Mouse (Mus musculus): ENCODE results near the gene 4930578C19Rik. TPM values are rescaled to one million over a fixed set of nuclear protein-coding genes. Genes with fewer than 3 reads are reported as not detected.

The 4930578C19Rik gene
- polyA plus RNA-seq (2016; fragmentation: Nextera tagmentation; extraction: Ambion mirVana): 0.21 and 0.32 TPM in 2 replicates

GRCm38 (mm10) chrX:18461198-18461601, at the start of gene 4930578C19Rik:
TSS of gene 4930578C19Rik (minus strand) at chrX:18461397.
- Histone ChIP-seq H3K27me3 (ENCODE audit: insufficient read depth, poor library complexity, severe bottlenecking) (no peaks in the 10 kb centered on the region), H3K27ac (no peak within 1 kb of the TSS), H3K4me3 (no peak within 1 kb of the TSS), H3K4me1 (replicated peaks) (no peaks in the 10 kb centered on the region), H3K36me3 (no peaks in the 10 kb centered on the region), H3K9me3 (no peaks in the 10 kb centered on the region)
- no peak for DNase-seq (ENCODE audit: low spot score)
- 84% methylated on average over 8 of the region's 8 CpGs for WGBS

DNA sequence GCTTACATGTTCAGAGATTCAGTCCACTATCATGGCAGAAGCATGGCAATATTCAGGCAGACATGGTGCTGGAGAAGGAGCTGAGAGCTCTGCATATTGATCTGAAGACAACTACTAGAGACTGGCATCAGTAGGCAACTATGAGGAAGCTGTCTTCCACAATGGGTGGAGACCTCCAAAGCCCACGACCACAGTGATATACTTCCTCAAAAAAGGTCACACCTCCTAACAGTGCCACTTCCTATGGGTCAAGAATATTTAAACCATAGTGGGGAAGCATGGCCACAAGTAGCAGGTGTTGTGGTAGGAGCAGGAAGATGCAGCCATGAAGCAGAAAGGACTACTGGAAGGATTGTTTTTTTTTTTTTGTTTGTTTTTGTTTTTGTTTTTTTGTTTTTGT, 6.5 kb upstream of the 4930578C19Rik start:
- Histone ChIP-seq H3K27me3 (ENCODE audit: insufficient read depth, poor library complexity, severe bottlenecking) (no peaks in the 10 kb centered on the region), H3K4me1 (replicated peaks) (no peaks in the 10 kb centered on the region), H3K36me3 (no peaks in the 10 kb centered on the region), H3K4me3 (no peak overlapping the region), H3K9me3 (no peaks in the 10 kb centered on the region), H3K27ac (no peak overlapping the region)
- DNase-seq (ENCODE audit: low spot score): no peak
- WGBS: 66% methylated on average over 1 of the region's 1 CpGs

DNA sequence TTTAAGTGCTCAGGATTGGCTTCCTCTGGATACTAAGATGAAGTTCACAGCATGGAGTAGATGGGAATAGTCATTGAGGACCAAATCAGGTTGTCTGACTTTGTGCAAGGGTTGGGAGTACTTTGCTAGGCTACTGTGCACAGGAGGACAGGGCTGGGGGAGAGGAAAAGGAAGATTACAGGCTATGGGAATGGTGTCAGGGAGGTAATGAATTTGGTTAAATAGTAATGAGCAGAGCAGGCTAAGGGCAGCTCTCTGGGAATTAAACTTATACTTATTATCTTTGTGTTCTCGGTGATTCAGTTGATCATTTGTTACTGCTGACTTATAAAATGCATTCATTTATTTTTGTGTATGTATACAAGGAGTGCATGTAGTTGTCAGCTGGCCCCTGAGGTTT, 1.7 kb upstream of the 4930578C19Rik start:
- WGBS: 81% methylated on average over 1 of the region's 1 CpGs

DNA sequence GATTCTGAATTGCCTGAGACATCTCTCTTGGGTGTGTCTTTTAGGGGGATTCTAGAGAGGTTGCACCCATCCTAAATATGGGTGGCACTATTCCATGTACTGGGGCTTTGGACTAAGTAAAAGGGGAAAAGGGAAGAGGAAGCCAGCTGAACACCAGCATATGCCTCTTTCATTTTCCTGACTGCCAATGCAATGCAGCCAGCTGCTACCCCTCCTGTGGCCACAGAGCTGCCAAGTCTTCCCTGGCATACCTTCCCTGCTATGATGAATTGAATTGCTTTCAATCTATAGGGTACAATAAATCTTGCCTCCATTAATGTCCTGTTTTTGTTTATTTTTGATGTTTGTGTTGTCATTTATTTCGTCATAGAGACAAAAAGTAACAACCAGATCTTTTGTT, 9.6 kb downstream of the 4930578C19Rik start:
- no peaks in the 10 kb centered on the region for H3K36me3 ChIP-seq

More for the DNA sequence above, 1.7 kb upstream of the 4930578C19Rik start:
- no peaks in the 10 kb centered on the region for H3K4me1 ChIP-seq (replicated peaks)
- H3K36me3 ChIP-seq: no peaks in the 10 kb centered on the region
- no peak for DNase-seq (ENCODE audit: low spot score)
- H3K27ac ChIP-seq: no peak overlapping the region
- H3K9me3 ChIP-seq: no peaks in the 10 kb centered on the region
- no peaks in the 10 kb centered on the region for H3K27me3 ChIP-seq (ENCODE audit: insufficient read depth, poor library complexity, severe bottlenecking)
- H3K4me3 ChIP-seq: no peak overlapping the region

GRCm38 (mm10) chrX:18442066-18442465, 19.1 kb downstream of the 4930578C19Rik start:
- Histone ChIP-seq H3K9me3 (no peaks in the 10 kb centered on the region), H3K4me3 (no peak overlapping the region), H3K36me3 (no peaks in the 10 kb centered on the region), H3K4me1 (replicated peaks) (no peaks in the 10 kb centered on the region), H3K27ac (no peak overlapping the region), H3K27me3 (ENCODE audit: insufficient read depth, poor library complexity, severe bottlenecking) (no peaks in the 10 kb centered on the region)
- WGBS: 38% methylated on average over 5 of the region's 5 CpGs
- peak; percentile 31 for DNase-seq (ENCODE audit: low spot score)

More for the DNA sequence above, 9.6 kb downstream of the 4930578C19Rik start:
- no peaks in the 10 kb centered on the region for H3K4me1 ChIP-seq (replicated peaks)
- no peak for DNase-seq (ENCODE audit: low spot score)
- WGBS: 50% methylated on average over 1 of the region's 1 CpGs
- no peak overlapping the region for H3K4me3 ChIP-seq
- no peaks in the 10 kb centered on the region for H3K9me3 ChIP-seq
- H3K27me3 ChIP-seq (ENCODE audit: insufficient read depth, poor library complexity, severe bottlenecking): no peaks in the 10 kb centered on the region
- H3K27ac ChIP-seq: no peak overlapping the region

GRCm38 (mm10) chrX:18425451-18425850, 35.7 kb downstream of the 4930578C19Rik start:
- H3K4me3 ChIP-seq: no peak overlapping the region
- H3K36me3 ChIP-seq: no peaks in the 10 kb centered on the region
- no peaks in the 10 kb centered on the region for H3K4me1 ChIP-seq (replicated peaks)
- no peak overlapping the region for H3K27ac ChIP-seq
- no peak for DNase-seq (ENCODE audit: low spot score)
- H3K9me3 ChIP-seq: no peaks in the 10 kb centered on the region
- WGBS: 89% methylated on average over 3 of the region's 3 CpGs
- no peaks in the 10 kb centered on the region for H3K27me3 ChIP-seq (ENCODE audit: insufficient read depth, poor library complexity, severe bottlenecking)

DNA sequence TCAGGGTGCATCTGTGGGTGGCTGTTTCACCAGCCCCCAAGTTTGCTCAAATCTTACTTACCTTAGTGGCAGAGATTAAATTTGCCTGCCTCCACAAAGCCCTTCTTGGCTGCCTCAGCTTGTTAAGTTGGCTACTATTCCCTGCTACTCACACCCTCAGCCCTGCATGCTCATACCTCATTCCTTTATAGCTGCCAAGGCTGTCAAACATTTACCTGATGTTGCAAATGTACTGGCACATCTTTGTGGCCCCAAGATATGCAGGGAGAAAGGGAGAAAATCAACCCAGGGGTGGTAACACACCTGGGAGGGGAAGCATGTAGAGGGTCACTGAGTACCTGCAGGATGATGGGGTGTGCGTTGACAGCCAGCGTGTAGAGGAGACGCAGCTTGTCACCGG, 38.0 kb downstream of the 4930578C19Rik start:
- WGBS: 83% methylated on average over 4 of the region's 4 CpGs
- Histone ChIP-seq H3K36me3 (no peaks in the 10 kb centered on the region), H3K9me3 (no peaks in the 10 kb centered on the region), H3K4me1 (replicated peaks) (no peaks in the 10 kb centered on the region), H3K27ac (no peak overlapping the region), H3K4me3 (no peak overlapping the region), H3K27me3 (ENCODE audit: insufficient read depth, poor library complexity, severe bottlenecking) (no peaks in the 10 kb centered on the region)
- DNase-seq (ENCODE audit: low spot score): no peak

DNA sequence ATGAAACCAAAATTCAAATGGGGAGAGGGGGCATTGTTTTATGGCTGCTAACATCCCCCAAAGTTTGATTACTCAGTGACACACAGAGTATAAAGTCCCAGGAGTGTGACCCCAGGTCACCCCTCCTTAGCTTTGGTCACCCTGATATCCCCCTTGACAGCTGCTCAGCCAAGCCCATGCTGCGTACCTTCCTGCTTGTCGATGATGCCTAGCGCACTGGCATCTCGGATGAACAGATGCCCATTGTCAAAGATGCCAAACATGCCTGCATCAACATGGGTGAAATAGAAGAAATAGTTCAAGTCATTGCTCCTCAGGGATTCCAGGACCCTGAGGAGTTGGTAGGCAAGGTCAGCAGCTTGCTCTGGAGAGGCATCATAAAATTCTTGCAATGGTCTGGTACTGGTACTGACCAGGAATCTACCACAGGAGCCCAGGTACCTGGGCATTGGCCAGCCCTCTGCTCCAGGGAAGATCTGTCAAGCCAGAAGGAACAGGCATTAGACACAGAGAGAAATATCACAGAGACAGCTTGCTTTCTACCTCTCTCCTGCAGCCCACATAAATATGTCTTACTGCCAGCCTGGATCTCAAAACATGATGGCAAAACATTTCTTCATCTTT, 40.9 kb downstream of the 4930578C19Rik start:
- H3K27me3 ChIP-seq (ENCODE audit: insufficient read depth, poor library complexity, severe bottlenecking): no peaks in the 10 kb centered on the region
- no peak for DNase-seq (ENCODE audit: low spot score)
- no peaks in the 10 kb centered on the region for H3K4me1 ChIP-seq (replicated peaks)
- 96% methylated on average over 4 of the region's 4 CpGs for WGBS
- no peak overlapping the region for H3K27ac ChIP-seq
- H3K36me3 ChIP-seq: no peaks in the 10 kb centered on the region
- no peak overlapping the region for H3K4me3 ChIP-seq
- H3K9me3 ChIP-seq: no peaks in the 10 kb centered on the region

- no peak overlapping the region for H3K27ac ChIP-seq
- no peaks in the 10 kb centered on the region for H3K27me3 ChIP-seq (ENCODE audit: insufficient read depth, poor library complexity, severe bottlenecking)
- DNase-seq (ENCODE audit: low spot score): no peak
- no peaks in the 10 kb centered on the region for H3K9me3 ChIP-seq
- WGBS: 71% methylated on average over 1 of the region's 1 CpGs
- no peaks in the 10 kb centered on the region for H3K36me3 ChIP-seq
- no peak overlapping the region for H3K4me3 ChIP-seq
- H3K4me1 ChIP-seq (replicated peaks): no peaks in the 10 kb centered on the region
Observed at GRCm38 (mm10) chrX:18418977-18419376, 42.2 kb downstream of the 4930578C19Rik start.

- H3K27me3 ChIP-seq (ENCODE audit: insufficient read depth, poor library complexity, severe bottlenecking): no peaks in the 10 kb centered on the region
- H3K4me3 ChIP-seq: no peak overlapping the region
- H3K4me1 ChIP-seq (replicated peaks): no peaks in the 10 kb centered on the region
- DNase-seq (ENCODE audit: low spot score): no peak
- no peaks in the 10 kb centered on the region for H3K9me3 ChIP-seq
- H3K27ac ChIP-seq: no peak overlapping the region
- H3K36me3 ChIP-seq: no peaks in the 10 kb centered on the region
- 89% methylated on average over 2 of the region's 2 CpGs for WGBS
Observed at GRCm38 (mm10) chrX:18414560-18414959, 46.6 kb downstream of the 4930578C19Rik start.

DNA sequence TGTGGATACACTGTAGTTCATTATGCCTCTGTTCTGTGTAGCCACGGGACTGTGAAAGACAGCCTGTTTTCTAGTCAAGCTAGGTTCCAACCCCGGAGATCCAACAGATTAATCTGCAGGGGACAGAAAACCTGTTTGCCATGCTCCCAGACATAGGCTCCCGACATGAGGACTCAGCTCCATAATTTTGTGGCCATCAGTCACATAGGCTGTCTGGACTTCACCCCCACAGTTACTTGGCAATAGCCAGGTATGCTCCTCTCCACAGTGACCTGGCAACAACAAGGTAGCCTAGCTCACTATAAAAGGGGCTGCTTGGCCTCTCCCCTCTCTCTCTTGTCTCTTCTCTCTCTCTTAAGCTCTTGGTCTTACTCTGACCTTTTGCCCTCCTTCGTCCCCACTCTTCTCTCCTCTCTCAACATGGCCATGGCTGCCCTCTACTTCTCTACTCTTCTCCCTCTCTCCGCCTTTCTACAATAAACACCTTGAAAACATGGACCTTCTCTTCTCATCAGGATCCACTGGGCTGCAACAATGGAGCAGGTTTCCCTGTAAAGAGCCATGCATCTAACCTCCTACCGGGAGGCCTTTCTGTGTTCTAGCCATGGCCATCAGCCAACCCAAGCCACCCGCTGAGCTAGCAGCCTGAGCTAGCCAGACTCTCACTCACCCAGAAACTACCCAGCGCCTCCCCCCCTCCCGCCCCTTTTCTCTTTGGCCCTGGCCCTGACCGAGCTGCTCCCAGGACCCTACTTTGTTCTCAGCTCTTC, 49.9 kb downstream of the 4930578C19Rik start:
- Histone ChIP-seq H3K27me3 (ENCODE audit: insufficient read depth, poor library complexity, severe bottlenecking) (no peaks in the 10 kb centered on the region), H3K36me3 (no peaks in the 10 kb centered on the region), H3K27ac (no peak overlapping the region), H3K4me1 (replicated peaks) (no peaks in the 10 kb centered on the region), H3K4me3 (no peak overlapping the region), H3K9me3 (no peaks in the 10 kb centered on the region)
- 88% methylated on average over 10 of the region's 10 CpGs for WGBS
- DNase-seq (ENCODE audit: low spot score): no peak

DNA sequence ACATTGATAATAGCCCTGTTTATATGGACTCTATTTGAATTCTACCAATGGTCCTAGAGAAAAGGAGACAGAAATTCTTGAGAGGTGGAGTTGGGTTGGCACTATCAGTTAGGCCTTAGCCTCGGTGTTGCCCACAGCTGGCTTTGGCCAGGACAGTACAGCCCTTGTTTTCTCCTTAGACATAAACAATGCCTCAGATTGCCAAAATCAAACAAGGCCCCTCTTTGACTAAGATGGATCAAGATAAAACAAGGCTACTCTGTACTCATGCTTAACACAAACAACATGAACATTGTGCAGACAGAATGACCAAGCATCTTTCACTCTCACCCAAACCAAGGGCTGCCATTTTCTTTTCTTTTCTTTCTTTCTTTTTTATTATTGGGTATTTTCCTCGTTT, 51.6 kb downstream of the 4930578C19Rik start:
- no peak for DNase-seq (ENCODE audit: low spot score)
- no peak overlapping the region for H3K27ac ChIP-seq
- H3K4me3 ChIP-seq: no peak overlapping the region
- H3K36me3 ChIP-seq: no peaks in the 10 kb centered on the region
- H3K9me3 ChIP-seq: no peaks in the 10 kb centered on the region
- no peaks in the 10 kb centered on the region for H3K4me1 ChIP-seq (replicated peaks)
- WGBS: 56% methylated on average over 2 of the region's 2 CpGs
- H3K27me3 ChIP-seq (ENCODE audit: insufficient read depth, poor library complexity, severe bottlenecking): no peaks in the 10 kb centered on the region

- no peak for DNase-seq (ENCODE audit: low spot score)
- no peaks in the 10 kb centered on the region for H3K4me1 ChIP-seq (replicated peaks)
- no peaks in the 10 kb centered on the region for H3K9me3 ChIP-seq
- H3K27ac ChIP-seq: no peak overlapping the region
- no peaks in the 10 kb centered on the region for H3K36me3 ChIP-seq
- no peaks in the 10 kb centered on the region for H3K27me3 ChIP-seq (ENCODE audit: insufficient read depth, poor library complexity, severe bottlenecking)
- no peak overlapping the region for H3K4me3 ChIP-seq
- WGBS: 55% methylated on average over 10 of the region's 10 CpGs
Observed at GRCm38 (mm10) chrX:18402296-18402695, 58.9 kb downstream of the 4930578C19Rik start.
